Mouse (Mus musculus) limb, embryonic 12.5 days (tissue): Measurements from ENCODE around the gene Ssu72. TPM values are rescaled to one million over a fixed set of nuclear protein-coding genes. Genes with fewer than 3 reads are reported as not detected.
A peak's percentile ranks its signal among the peaks of the same experiment; 100 is the strongest.
"Not testable (repeated sequence)": the region's sequence is repeated elsewhere in the genome, so short reads cannot be mapped to it uniquely, and the experiment has no call there.

ENCODE experiments used
- ATAC-seq: fragments of 200-750 bp; cut with Nextera tagmentation; 2 replicates; pipeline ENCODE4 v1.8.0; 2017; ENCODE audit warnings: low read depth, moderate TSS enrichment; ENCODE audit not compliant: insufficient number of reproducible peaks, insufficient read depth, low FRiP score, low TSS enrichment
- H3K27ac ChIP-seq: fragments of 300-500 bp; sonication (generic); 2 replicates; pipeline ENCODE4 v1.5.1; 2016; ENCODE audit warnings: mild to moderate bottlenecking, moderate library complexity
- H3K27me3 ChIP-seq: fragments of 300-500 bp; sonication (generic); 2 replicates; pipeline ENCODE4 v1.6.1; 2016; ENCODE audit warnings: mild to moderate bottlenecking, moderate library complexity
- H3K36me3 ChIP-seq: fragments of 300-500 bp; sonication (generic); 2 replicates; pipeline ENCODE4 v1.6.1; 2016; ENCODE audit warnings: mild to moderate bottlenecking, moderate library complexity
- H3K4me1 ChIP-seq: fragments of 300-500 bp; sonication (generic); replicated peaks from 2 replicates; pipeline ENCODE4 v1.6.1; 2016
- H3K4me2 ChIP-seq: fragments of 300-500 bp; sonication (generic); 2 replicates; pipeline ENCODE4 v1.6.1; 2016; ENCODE audit warnings: mild to moderate bottlenecking, moderate library complexity
- H3K4me3 ChIP-seq: fragments of 300-500 bp; sonication (generic); replicated peaks from 2 replicates; pipeline ENCODE4 v1.5.1; 2016; ENCODE audit warnings: mild to moderate bottlenecking
- H3K9ac ChIP-seq: fragments of 300-500 bp; sonication (generic); replicated peaks from 2 replicates; pipeline ENCODE4 v1.6.1; 2016; ENCODE audit warnings: mild to moderate bottlenecking, moderate library complexity
- H3K9me3 ChIP-seq: fragments of 300-500 bp; sonication (generic); 2 replicates; pipeline ENCODE4 v1.6.1; 2016; ENCODE audit warnings: mild to moderate bottlenecking, moderate library complexity
- WGBS: fragments of 180-500 bp; shearing (Covaris S2); methylation state at CpG from one replicate; pipeline ENCODE4 v1.1.7; 2016; 5-methylcytosine and 5-hydroxymethylcytosine counted together
- polyA plus RNA-seq: library from polyadenylated mRNA; unstranded; fragments of >200 nt; fragmentation: Nextera tagmentation; extraction: Ambion mirVana; gene quantifications from 2 replicates; pipeline ENCODE4 v1.2.1, GENCODE M21; 2016

Ssu72 gene
- polyA plus RNA-seq, 1 experiment from 2014 or later, result 143 TPM

DNA sequence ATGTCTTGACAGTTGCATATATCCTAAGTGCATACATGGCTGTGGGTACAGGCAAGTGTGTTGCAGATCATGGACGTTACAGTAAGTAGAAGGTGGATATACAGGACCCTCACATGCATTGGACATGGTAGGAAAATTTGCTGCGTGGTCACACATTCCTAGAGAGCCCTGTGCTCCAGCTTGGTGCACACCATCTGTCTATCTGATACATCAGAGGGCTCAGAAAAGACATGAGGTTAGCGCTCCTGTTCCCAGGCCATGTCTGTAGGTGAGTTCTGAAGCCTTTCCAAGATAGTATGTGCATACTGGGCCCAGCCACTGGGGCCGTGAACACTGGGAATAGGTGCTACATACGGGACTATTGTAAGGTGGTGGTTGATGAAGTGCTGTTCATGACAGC lies 31.8 kb downstream of the Ssu72 start:
- peaks cover 69% of the 10 kb centered on the region for H3K36me3 ChIP-seq
- H3K9me3 ChIP-seq, result no peaks in the 10 kb centered on the region
- no peak overlapping the region for H3K27ac ChIP-seq

DNA sequence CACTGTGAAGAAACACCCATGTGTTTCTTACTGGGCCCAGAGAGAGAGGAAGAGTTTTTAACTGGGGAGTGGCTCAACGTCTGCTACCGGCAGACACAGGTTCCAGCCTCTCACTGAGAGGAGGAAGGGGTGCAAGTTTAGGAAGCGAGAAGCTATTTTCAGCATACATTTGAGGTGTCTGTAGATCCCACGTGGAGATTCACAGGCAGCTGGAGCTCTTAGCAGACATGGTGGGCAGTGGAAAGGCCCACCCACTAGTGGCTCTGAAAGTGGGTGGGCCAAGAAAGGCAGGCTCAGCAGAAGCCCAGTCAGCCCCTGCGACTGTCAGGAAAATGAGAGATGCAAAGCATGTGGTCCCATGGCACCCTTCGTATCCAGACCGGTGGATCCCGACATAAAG lies 33.7 kb downstream of the Ssu72 start:
- no peaks in the 10 kb centered on the region for H3K9me3 ChIP-seq
- WGBS, result 67% methylated on average over 8 of the region's 8 CpGs
- H3K4me2 ChIP-seq, result no peak overlapping the region
- peaks cover 69% of the 10 kb centered on the region for H3K36me3 ChIP-seq
- peaks cover 21% of the 10 kb centered on the region for H3K4me1 ChIP-seq
- H3K27ac ChIP-seq, result peak overlapping the region; percentile 7; the same call in 1 of the 2 replicates
- H3K27me3 ChIP-seq, result no peaks in the 10 kb centered on the region
- H3K9ac ChIP-seq, result no peak overlapping the region
- no peak for ATAC-seq
- no peak overlapping the region for H3K4me3 ChIP-seq

More for the DNA sequence above, 31.8 kb downstream of the Ssu72 start:
- no peak for ATAC-seq
- H3K9ac ChIP-seq, result no peak overlapping the region
- H3K4me2 ChIP-seq, result no peak overlapping the region; the same call in 1 of the 2 replicates
- H3K27me3 ChIP-seq, result no peaks in the 10 kb centered on the region
- H3K4me1 ChIP-seq, result peaks cover 22% of the 10 kb centered on the region
- peak overlapping the region; percentile 85; the same call in 1 of the 2 replicates for H3K4me3 ChIP-seq
- WGBS, result 93% methylated on average over 5 of the region's 5 CpGs

DNA sequence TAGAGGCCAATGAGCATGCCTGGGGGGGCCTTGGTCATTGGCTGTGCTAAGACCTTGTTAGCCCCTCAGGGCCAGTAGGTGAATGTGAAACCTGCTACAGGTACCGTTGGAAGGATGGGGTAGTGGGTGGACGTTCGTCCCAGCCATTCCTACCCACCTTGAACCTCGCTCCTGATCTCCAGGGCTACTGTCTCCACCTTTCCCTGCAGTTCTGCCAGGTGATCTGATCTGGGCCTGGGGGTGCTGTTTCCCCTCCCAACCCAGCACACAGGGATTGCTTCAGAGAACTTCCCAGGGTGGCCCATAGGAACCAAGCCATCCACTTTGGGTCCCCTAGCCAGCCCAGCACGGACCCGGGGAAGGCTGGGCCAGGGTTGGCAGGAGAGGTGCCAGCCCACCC lies 34.6 kb downstream of the Ssu72 start:
- no peak for ATAC-seq
- no peak overlapping the region for H3K4me2 ChIP-seq
- WGBS, result 78% methylated on average over 6 of the region's 6 CpGs
- H3K9ac ChIP-seq, result no peak overlapping the region
- no peaks in the 10 kb centered on the region for H3K9me3 ChIP-seq
- no peak overlapping the region for H3K4me3 ChIP-seq
- no peak overlapping the region for H3K27ac ChIP-seq
- H3K4me1 ChIP-seq, result peaks cover 12% of the 10 kb centered on the region
- H3K27me3 ChIP-seq, result no peaks in the 10 kb centered on the region
- peaks cover 75% of the 10 kb centered on the region for H3K36me3 ChIP-seq

DNA sequence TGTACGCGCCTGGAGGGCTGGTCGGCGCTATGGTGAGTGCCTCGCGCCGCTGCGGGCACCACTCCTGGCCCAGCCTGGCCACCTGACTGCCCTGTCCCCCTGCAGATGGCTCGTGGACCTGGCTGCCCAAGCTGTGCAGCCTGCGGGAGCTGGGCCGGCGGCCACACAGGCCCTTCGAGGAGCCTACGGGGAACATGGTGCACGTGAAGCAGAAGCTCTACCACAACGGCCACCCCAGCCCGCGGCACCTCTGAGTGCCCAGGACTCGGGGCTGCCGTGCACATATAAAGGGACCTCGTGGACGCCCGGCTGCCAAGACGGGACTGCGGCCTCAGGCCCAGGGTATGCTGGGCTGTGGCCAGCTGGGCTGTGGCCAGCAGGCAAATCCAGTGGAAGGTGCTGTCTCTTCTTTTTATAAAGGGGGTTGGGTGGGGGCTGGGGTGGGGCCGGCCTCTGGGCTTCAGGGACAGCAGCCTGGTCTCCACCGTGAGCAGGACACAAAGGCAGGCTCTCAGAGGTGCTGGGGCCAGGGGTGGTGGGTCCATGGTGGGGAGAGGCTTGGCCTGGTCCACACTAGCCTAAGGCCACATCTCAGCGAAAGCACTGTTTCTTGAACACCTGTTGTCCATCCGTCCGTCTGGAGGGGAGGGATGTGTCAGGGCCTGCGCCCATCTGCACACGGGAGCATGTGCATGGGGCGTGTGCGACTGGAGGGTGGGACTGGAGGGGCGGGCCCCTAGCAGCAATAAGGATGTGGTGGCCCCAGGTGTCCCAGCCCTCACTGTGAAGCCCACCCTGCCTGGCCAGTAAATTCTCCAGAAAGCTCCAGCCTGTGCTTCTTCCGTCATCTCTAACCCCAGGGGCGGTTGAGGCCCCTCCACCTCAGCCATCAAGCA lies 35.4 kb downstream of the Ssu72 start:
- WGBS, result 79% methylated on average over 37 of the region's 37 CpGs
- Histone ChIP-seq H3K27ac (no peak overlapping the region), H3K36me3 (peaks cover 84% of the 10 kb centered on the region), H3K9ac (no peak overlapping the region), H3K27me3 (no peaks in the 10 kb centered on the region), H3K4me3 (no peak overlapping the region), H3K9me3 (no peaks in the 10 kb centered on the region), H3K4me1 (peaks cover 10% of the 10 kb centered on the region), H3K4me2 (no peak overlapping the region)
- no peak for ATAC-seq

DNA sequence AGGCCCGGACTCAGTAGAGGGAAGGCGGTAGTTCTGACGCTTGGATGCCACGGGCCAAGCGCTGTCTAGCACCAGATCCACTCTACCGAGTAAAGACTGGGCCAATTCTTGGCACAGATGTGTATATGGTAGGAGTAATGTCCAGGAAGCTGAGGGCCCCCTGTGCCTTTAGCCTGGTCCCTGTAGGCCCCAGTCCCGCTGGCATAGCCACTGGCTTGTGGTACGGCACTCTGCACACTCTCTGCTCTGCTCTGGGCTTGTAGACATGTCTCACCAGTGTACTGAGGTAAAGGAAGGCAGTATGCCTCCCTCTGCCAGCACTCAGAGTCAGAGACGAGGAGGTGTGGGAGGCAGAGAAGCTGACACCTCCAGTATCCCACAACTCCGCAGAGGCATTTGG lies 36.1 kb downstream of the Ssu72 start:
- not testable (repeated sequence) for H3K4me3 ChIP-seq, H3K4me2 ChIP-seq, H3K9me3 ChIP-seq, H3K27me3 ChIP-seq, H3K27ac ChIP-seq, H3K9ac ChIP-seq, H3K4me1 ChIP-seq, ATAC-seq
- H3K36me3 ChIP-seq, result peaks cover 91% of the 10 kb centered on the region
- WGBS, result 90% methylated on average over 10 of the region's 10 CpGs

DNA sequence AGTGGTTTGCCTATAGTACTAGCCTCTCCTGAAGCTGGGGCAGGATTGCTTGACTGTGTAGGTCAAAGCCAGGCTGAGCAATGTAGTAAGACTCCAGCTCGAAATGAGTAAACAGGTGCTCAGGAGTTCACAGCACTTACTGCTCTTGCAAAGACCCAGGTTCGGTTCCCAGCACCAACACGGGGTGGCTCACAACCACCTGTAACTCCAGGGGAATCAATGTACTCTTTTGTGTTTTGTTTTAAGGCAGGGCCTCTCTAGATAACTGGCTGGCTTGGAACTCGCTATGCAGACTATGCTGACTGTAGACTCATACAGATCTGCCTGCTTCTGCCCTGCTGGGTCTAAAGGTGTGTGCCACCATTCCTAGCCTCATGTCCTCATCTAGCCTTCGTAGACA lies 38.1 kb downstream of the Ssu72 start:
- Histone ChIP-seq H3K36me3 (peaks cover 97% of the 10 kb centered on the region), H3K27me3 (no peaks in the 10 kb centered on the region), H3K4me1 (no peaks in the 10 kb centered on the region), H3K4me2 (no peak overlapping the region), H3K9ac (no peak overlapping the region), H3K9me3 (no peaks in the 10 kb centered on the region), H3K4me3 (no peak overlapping the region), H3K27ac (no peak overlapping the region)
- ATAC-seq, result no peak
- 95% methylated on average over 5 of the region's 5 CpGs for WGBS

DNA sequence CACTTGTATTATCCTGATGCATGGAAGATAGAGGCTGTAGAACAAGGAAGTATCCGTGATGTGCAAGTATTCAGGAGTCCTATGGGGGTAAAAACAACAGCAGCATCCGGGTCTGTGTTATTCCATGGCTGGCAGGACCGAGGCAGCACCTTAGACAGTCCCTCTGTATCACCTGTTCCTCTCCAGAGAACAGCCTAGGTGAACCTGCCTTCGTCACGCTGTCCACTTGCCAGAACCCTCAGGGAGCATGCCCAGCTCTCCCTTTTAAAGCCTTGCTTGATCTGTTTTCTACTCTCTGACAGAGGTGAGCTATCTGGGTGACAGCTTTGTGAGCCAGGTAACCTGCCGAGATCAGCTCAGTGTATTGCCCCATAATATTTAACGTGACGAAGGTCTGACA lies 39.9 kb downstream of the Ssu72 start:
- H3K4me2 ChIP-seq, result no peak overlapping the region
- H3K27me3 ChIP-seq, result no peaks in the 10 kb centered on the region
- no peaks in the 10 kb centered on the region for H3K4me1 ChIP-seq
- peaks cover 99% of the 10 kb centered on the region for H3K36me3 ChIP-seq
- WGBS, result 91% methylated on average over 8 of the region's 8 CpGs
- H3K9ac ChIP-seq, result no peak overlapping the region
- ATAC-seq, result no peak
- no peaks in the 10 kb centered on the region for H3K9me3 ChIP-seq
- no peak overlapping the region for H3K27ac ChIP-seq
- H3K4me3 ChIP-seq, result no peak overlapping the region

DNA sequence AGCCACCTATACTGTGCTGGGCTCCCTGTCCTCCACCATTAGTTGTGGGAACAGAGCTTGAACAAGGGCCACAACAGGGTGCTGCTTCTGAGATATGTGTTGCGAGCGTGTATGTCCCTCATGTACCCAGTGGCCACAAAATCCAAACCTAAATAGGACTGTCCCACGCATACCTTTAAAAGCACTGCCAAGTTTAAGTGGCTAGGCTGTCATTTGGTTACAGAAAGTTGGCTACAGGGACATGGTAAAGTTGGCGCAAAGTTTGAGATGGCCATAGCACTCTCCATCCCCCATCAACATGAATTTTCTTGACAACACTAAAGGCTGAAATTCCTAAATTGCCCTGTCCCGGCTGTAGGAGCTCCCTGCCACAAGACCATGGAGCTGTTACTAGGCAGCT lies 40.5 kb downstream of the Ssu72 start:
- 89% methylated on average over 5 of the region's 5 CpGs for WGBS

DNA sequence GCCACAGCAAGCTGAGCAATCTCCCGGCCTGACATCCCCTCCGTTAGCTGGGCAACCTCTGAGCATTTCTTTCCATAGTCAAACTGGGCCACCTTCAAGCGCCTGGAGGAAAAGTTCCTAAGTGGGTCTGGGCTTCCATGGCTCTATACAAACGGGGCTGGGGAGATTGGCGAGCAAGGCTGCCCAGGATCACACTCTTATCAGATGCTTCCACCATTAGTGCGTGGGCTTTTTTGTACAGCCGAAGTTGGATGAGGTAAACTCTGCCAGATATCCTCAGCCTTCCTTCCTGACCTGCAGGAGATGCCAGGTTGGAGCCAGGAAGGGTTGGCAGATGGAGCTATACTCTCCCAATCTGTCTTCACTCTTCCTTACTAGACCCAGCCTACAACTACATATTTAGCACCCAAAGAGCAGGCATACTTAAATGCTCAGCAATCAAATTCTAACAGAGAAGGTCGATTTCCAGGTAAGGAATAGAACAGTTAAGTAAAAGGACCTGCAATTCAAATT lies 41.5 kb downstream of the Ssu72 start:
- peaks cover 99% of the 10 kb centered on the region for H3K36me3 ChIP-seq

More for the DNA sequence above, 40.5 kb downstream of the Ssu72 start:
- no peak for ATAC-seq
- no peak overlapping the region for H3K4me2 ChIP-seq
- H3K36me3 ChIP-seq, result peaks cover 99% of the 10 kb centered on the region
- H3K27me3 ChIP-seq, result no peaks in the 10 kb centered on the region
- H3K4me3 ChIP-seq, result no peak overlapping the region
- no peaks in the 10 kb centered on the region for H3K4me1 ChIP-seq
- no peak overlapping the region for H3K27ac ChIP-seq
- H3K9me3 ChIP-seq, result no peaks in the 10 kb centered on the region
- 0 out of 2 replicates have a peak overlapping the region, but pooled peaks have one; percentile 12 for H3K9ac ChIP-seq

DNA sequence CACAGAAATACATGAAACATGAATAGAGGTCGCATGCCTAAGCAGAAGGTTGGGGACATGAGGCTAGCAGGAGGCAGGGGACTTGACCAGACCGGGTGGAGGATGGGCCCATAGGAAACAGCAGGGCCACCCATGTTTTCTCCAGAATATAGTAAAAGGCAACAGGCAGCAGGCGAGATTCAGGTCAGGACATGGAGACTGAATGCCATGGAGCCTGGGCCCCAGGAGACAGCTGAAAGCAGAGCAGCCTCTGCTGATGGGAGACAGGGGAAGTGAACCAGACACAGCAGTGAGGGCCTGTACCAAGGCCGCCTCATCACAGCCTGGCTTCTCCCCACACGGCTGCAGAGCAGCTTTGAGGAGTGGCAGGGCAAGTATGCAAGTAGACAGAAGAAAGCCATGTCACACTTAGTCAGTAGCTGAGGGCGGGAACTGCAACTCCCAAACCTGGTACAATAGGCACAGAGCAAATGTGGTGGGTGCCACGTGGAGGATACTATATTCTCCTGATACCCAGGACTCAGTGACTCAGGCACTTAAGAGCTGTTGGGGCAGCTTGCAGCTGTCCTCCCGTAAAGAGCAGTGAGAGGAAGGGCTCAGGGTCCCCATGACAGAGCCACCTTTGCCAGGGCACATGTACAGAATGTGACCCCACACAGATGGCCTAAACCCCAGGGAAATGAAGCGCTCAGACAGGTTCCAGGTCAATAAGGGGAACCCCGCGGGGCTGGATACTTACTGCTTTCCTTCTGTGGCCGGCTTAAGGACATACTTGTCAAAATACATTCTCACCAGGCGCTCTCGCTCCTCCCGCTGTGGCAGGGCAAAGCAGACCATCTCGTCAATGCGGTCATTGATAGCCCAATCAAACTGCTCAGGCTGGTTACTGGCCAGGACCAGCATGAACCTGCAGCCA lies 42.2 kb downstream of the Ssu72 start:
- H3K36me3 ChIP-seq, result peaks cover 99% of the 10 kb centered on the region
- no peak overlapping the region for H3K4me2 ChIP-seq
- no peaks in the 10 kb centered on the region for H3K27me3 ChIP-seq
- H3K9ac ChIP-seq, result no peak overlapping the region
- no peak for ATAC-seq
- H3K27ac ChIP-seq, result no peak overlapping the region
- WGBS, result 90% methylated on average over 17 of the region's 17 CpGs
- no peaks in the 10 kb centered on the region for H3K4me1 ChIP-seq
- no peak overlapping the region for H3K4me3 ChIP-seq
- H3K9me3 ChIP-seq, result no peaks in the 10 kb centered on the region

More for the DNA sequence above, 41.5 kb downstream of the Ssu72 start:
- no peaks in the 10 kb centered on the region for H3K4me1 ChIP-seq
- WGBS, result 89% methylated on average over 8 of the region's 8 CpGs
- ATAC-seq, result no peak
- no peak overlapping the region for H3K4me2 ChIP-seq
- H3K9ac ChIP-seq, result no peak overlapping the region
- H3K9me3 ChIP-seq, result no peaks in the 10 kb centered on the region
- H3K4me3 ChIP-seq, result no peak overlapping the region
- H3K27me3 ChIP-seq, result no peaks in the 10 kb centered on the region
- H3K27ac ChIP-seq, result no peak overlapping the region

DNA sequence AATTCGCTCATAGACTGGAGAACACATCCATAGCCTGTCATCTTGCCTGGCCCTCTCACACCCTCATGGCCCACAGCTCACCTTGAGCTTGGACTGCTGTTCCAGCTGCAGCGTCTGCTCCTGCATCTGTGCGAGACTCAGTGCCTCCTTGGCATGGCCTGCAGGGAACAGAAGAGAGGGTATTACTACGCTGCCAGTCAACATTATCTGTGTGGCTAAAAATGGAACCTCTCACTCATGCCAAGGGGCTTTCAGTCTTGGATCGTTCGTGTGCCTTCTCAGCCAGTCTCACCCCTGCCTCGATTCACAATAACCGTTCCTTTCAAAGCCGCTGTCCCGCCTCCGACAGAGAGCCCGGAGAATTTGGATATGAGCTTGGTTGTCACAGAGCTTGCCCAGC lies 52.4 kb downstream of the Ssu72 start:
- H3K4me3 ChIP-seq, result no peak overlapping the region
- H3K27me3 ChIP-seq, result no peaks in the 10 kb centered on the region
- H3K27ac ChIP-seq, result no peak overlapping the region
- H3K9ac ChIP-seq, result no peak overlapping the region
- no peak overlapping the region for H3K4me2 ChIP-seq
- H3K36me3 ChIP-seq, result peaks cover 58% of the 10 kb centered on the region
- WGBS, result 95% methylated on average over 12 of the region's 12 CpGs
- no peak for ATAC-seq
- H3K9me3 ChIP-seq, result no peaks in the 10 kb centered on the region
- peaks cover 26% of the 10 kb centered on the region for H3K4me1 ChIP-seq
